Mouse (Mus musculus) brain, embryonic 18.5 days (tissue): ENCODE results near the gene Pdzd3.

Experiments used
- DNase-seq: peaks from one replicate; pipeline ENCODE4 v3.0.0-alpha.2; 2012; ENCODE audit warnings: low read depth, low spot score

Pdzd3 gene

GRCm38 (mm10) chr9:44200458-44200857, 50.8 kb downstream of the Pdzd3 start:
- no peak for DNase-seq

- DNase-seq: no peak
Observed at GRCm38 (mm10) chr9:44199580-44199979, 51.7 kb downstream of the Pdzd3 start.

- DNase-seq: no peak
Observed at GRCm38 (mm10) chr9:44199166-44199565, 52.1 kb downstream of the Pdzd3 start.
